Mouse (Mus musculus) lung, adult 2 months (tissue): ENCODE measurements at regions not wholly inside any gene's neighbourhood (a gene's known extent, or its start where the extent isn't known, plus 50 kb on each side); places are given as distances from the start of the nearest gene placed in this dataset.
"Not testable (repeated sequence)": the region's sequence is repeated elsewhere in the genome, so short reads cannot be mapped to it uniquely, and the experiment has no call there.

Source experiments
- DNase-seq: peaks from one replicate; pipeline ENCODE4 v3.0.0; 2022
- H3K4me1 ChIP-seq: fragments of 200-500 bp; 2 replicates; pipeline ENCODE4 v1.6.1; 2011; ENCODE audit warnings: low read length; ENCODE audit not compliant: control insufficient read depth, insufficient read depth
- H3K4me3 ChIP-seq: fragments of 200-500 bp; replicated peaks from 2 replicates; pipeline ENCODE3; 2011; ENCODE audit warnings: low read depth, mild to moderate bottlenecking, control low read depth, low read length; ENCODE audit errors: extremely low read depth
- CTCF ChIP-seq: fragments of 200-500 bp; IDR thresholded peaks from 2 replicates; pipeline ENCODE4 v1.5.1; 2011; ENCODE audit warnings: mild to moderate bottlenecking, low read length, control low read depth; ENCODE audit not compliant: insufficient read depth
- POLR2A ChIP-seq: fragments of 200-500 bp; IDR thresholded peaks from 2 replicates; pipeline ENCODE4 v1.6.1; 2011; ENCODE audit warnings: low read depth, mild to moderate bottlenecking, control low read depth, low read length, borderline replicate concordance; ENCODE audit errors: extremely low read depth
- WGBS: fragments of 180-500 bp; shearing (Covaris S2); methylation state at CpG from one replicate; pipeline ENCODE4 v1.1.7; 2018; 5-methylcytosine and 5-hydroxymethylcytosine counted together

- Histone ChIP-seq H3K4me3 (no peak overlapping the region), H3K4me1 (peaks cover 2% of the 10 kb centered on the region; the same call in 1 of the 2 replicates)
- 21% methylated on average over 2 of the region's 2 CpGs for WGBS
- no peak for DNase-seq
- TF ChIP-seq CTCF (no peak), POLR2A (no peak)
These were observed 602.9 kb upstream of the Marcks start for GRCm38 (mm10) chr10:37741581-37741980.

DNA sequence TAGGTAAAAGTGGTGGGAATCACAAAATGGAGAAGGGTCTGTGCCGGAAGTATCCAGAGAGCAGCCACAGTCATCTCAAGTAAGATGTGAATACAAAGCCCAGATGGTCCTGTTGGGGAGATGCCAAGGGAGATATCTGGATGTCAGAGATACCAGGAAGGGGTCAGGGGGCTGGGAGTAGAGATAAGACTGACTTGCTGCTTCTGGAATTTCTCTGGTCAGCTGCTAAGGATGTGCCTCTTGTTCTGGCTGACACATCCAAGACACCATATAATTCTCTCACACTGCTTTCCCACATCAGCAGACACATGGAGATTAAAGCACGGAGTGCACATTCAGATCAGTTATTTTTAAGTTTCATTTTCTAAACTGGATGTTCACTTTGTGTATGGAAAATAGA lies 600.3 kb upstream of the Marcks start:
- H3K4me3 ChIP-seq = no peak overlapping the region
- peaks cover 2% of the 10 kb centered on the region; the same call in 1 of the 2 replicates for H3K4me1 ChIP-seq
- WGBS = 41% methylated on average over 2 of the region's 2 CpGs
- no peak for TF ChIP-seq POLR2A
- no peak for TF ChIP-seq CTCF
- DNase-seq = no peak

DNA sequence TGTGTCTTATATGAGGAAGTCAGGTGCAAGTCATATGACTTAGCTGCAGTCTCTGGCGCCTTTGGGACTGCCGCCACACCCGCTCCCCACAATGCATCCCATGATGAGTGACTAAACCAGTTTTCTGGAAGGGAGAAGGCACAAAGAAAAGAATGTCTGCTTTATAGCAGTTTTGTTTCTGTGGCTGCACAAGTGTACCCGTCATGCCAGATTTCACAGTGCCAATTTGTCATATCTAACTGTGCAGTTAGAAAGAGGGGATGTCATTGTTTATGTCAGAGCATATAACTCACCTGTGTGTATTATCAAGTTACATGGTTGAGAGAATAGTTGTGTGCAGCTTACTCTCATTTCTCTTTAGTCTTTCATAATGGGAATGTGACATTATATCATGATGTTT lies 586.9 kb upstream of the Marcks start:
- Histone ChIP-seq H3K4me3 (no peak overlapping the region), H3K4me1 (no peaks in the 10 kb centered on the region; the same call in 1 of the 2 replicates)
- TF ChIP-seq CTCF (no peak), POLR2A (no peak)
- DNase-seq = no peak
- 89% methylated on average over 4 of the region's 4 CpGs for WGBS

GRCm38 (mm10) chr10:37724994-37725393 lies 586.3 kb upstream of the Marcks start:
- not testable (repeated sequence) for DNase-seq, H3K4me3 ChIP-seq, H3K4me1 ChIP-seq
- 85% methylated on average over 7 of the region's 7 CpGs for WGBS

GRCm38 (mm10) chr10:37720748-37721147 lies 582.0 kb upstream of the Marcks start:
- Histone ChIP-seq H3K4me1 (no peaks in the 10 kb centered on the region; the same call in 1 of the 2 replicates), H3K4me3 (no peak overlapping the region)
- 53% methylated on average over 2 of the region's 2 CpGs for WGBS
- no peak for DNase-seq
- TF ChIP-seq POLR2A = no peak
- no peak for TF ChIP-seq CTCF

DNA sequence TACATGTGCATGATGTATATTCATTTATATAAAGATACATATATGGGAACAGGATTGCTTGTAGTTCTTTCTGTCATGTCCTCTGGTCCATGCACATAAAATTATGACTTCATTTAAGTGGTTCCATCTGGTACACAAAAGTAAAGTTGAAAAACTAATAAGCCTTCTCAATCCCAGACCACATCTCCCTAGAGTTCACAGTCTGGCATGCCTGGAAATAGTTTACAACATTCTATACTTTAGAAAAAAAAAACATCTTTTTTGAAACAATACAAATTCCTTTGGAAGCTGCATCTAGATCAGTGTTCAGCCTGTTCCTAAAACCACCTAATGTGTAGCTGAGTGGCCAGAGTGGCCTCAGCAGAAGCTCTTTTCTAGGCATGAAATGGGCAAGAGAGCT lies 578.2 kb upstream of the Marcks start:
- TF ChIP-seq CTCF (no peak), POLR2A (no peak)
- Histone ChIP-seq H3K4me3 (no peak overlapping the region), H3K4me1 (no peaks in the 10 kb centered on the region; the same call in 1 of the 2 replicates)
- DNase-seq = no peak

GRCm38 (mm10) chr10:37711459-37711858 lies 572.7 kb upstream of the Marcks start:
- no peaks in the 10 kb centered on the region for H3K4me1 ChIP-seq
- H3K4me3 ChIP-seq = no peak overlapping the region
- DNase-seq = no peak
- no peak for TF ChIP-seq POLR2A
- no peak for TF ChIP-seq CTCF

DNA sequence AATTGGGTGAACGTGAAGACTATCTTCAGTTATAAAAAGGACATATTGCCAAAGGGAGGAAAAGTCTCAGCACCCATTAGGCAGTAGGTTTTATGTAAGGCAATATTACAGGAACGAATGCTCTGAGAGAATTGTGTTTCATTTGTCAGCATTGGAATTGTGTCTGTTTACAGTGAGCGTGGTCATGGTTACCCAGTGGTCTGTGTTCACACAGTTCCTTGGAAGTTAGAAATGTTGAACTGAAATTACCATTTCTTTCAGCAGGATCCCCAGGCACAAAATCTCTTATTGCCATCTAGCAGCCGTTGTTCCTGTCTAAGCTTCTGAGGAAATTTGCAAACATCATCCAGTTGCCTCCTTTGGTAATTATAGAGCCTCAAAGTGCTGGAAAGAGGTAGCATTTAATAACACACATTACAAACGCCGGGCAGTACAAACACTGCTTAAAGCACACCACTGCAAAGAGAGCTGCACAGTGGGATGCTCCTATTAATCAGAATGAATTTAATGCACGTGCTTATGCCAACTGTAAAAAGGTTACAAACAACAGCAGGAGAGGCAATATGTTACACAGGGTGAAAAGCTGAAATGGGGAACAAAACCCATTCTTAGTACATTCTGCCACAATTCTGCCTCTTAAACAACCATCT lies 555.4 kb upstream of the Marcks start:
- H3K4me3 ChIP-seq = no peak overlapping the region
- 70% methylated on average over 7 of the region's 7 CpGs for WGBS
- no peak for DNase-seq
- TF ChIP-seq CTCF (no peak), POLR2A (no peak)
- no peaks in the 10 kb centered on the region for H3K4me1 ChIP-seq

GRCm38 (mm10) chr10:37692851-37693250 lies 554.1 kb upstream of the Marcks start:
- H3K4me1 ChIP-seq = no peaks in the 10 kb centered on the region
- H3K4me3 ChIP-seq = no peak overlapping the region
- DNase-seq = no peak
- no peak for TF ChIP-seq POLR2A

- no peak for TF ChIP-seq POLR2A
- TF ChIP-seq CTCF = no peak
- Histone ChIP-seq H3K4me3 (no peak overlapping the region), H3K4me1 (no peaks in the 10 kb centered on the region)
- 63% methylated on average over 2 of the region's 2 CpGs for WGBS
- no peak for DNase-seq
These were observed 553.2 kb upstream of the Marcks start for GRCm38 (mm10) chr10:37691939-37692338.
